Mouse (Mus musculus) embryonic fibroblast, embryonic 13.5 days (primary cell): ENCODE measurements at regions not wholly inside any gene's neighbourhood (a gene's known extent, or its start where the extent isn't known, plus 50 kb on each side); places are given as distances from the start of the nearest gene placed in this dataset.

ENCODE experiments used
- CTCF ChIP-seq: IDR thresholded peaks from 2 replicates; pipeline ENCODE4 v1.5.1; 2011; ENCODE audit warnings: mild to moderate bottlenecking, control low read depth, low read length, moderate library complexity, borderline replicate concordance; ENCODE audit not compliant: insufficient read depth
- POLR2A ChIP-seq: IDR thresholded peaks from 2 replicates; pipeline ENCODE4 v1.6.1; 2011; ENCODE audit warnings: low read depth, mild to moderate bottlenecking, control low read depth, low read length, moderate library complexity

GRCm38 (mm10) chr3:18714968-18715630 lies 766.9 kb downstream of the Cypt12 start:
- TF ChIP-seq CTCF (no peak), POLR2A (no peak)
